8 mouse cellular contexts compared by ENCODE assay signal in the genomic region with DNA sequence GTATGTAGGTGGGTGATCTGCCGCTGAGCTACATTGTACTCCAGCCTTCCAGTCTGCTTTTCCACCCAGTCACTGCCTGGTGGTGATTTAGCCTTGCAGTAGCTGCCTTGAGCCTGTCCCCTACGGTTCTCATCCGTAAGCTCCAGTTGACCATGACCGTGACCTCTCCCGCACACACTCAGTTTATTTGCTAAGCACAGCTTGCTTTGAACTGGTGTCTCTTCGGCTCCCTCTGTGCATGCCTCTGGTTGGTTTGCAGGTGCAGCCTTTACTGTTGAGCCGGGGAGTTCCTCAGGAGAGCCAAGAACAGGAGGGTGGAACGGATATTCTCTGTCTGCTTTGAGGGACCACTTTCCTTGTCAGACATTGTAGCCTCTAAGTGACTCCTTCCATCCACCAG.
DNase-seq lines count a peak whose midpoint lies in the region; ATAC-seq lines count a peak whose summit lies in the region.
"Had no signal": no experiment of that assay in that cellular context is flagged by ENCODE, and none has a peak within 500 bp of the region (broad histone marks: within the 10 kb centered on the region; RNA-seq: fewer than 3 reads in every experiment).

No protein-coding gene starts in this region.

- H3K27ac ChIP-seq in neural tube, embryonic 12.5 days: 0 out of 2 replicates have a peak overlapping the region, but pooled peaks have one; percentile 15
- no peak overlapping the region for H3K27ac ChIP-seq in neural tube, embryonic 15.5 days (replicated peaks)
- H3K27ac ChIP-seq in embryonic facial prominence, embryonic 13.5 days: peak overlapping the region; percentile 72
- H3K27ac ChIP-seq: midbrain, embryonic 10.5 days had no signal

- no peaks in the 10 kb centered on the region for H3K36me3 ChIP-seq in neural tube, embryonic 12.5 days
- H3K36me3 ChIP-seq in neural tube, embryonic 15.5 days: no peaks in the 10 kb centered on the region
- no peaks in the 10 kb centered on the region; the same call in 1 of the 2 replicates for H3K36me3 ChIP-seq in embryonic facial prominence, embryonic 13.5 days
- H3K36me3 ChIP-seq: midbrain, embryonic 10.5 days had no signal

- intact Hi-C loops in gastrocnemius, postnatal 14 days (cut with DNase I; ENCODE audit: low total_unique reads): no loop called here

- no peak overlapping the region for H3K4me3 ChIP-seq in neural tube, embryonic 12.5 days
- H3K4me3 ChIP-seq in neural tube, embryonic 15.5 days (replicated peaks): no peak overlapping the region
- no peak overlapping the region for H3K4me3 ChIP-seq in embryonic facial prominence, embryonic 13.5 days
- H3K4me3 ChIP-seq: midbrain, embryonic 10.5 days had no signal

- 65% methylated on average over 8 of the region's 8 CpGs for WGBS in neural tube, embryonic 12.5 days
- 66% methylated on average over 8 of the region's 8 CpGs for WGBS in neural tube, embryonic 15.5 days
- 59% methylated on average over 8 of the region's 8 CpGs for WGBS in embryonic facial prominence, embryonic 13.5 days

- H3K4me1 ChIP-seq in neural tube, embryonic 12.5 days: peaks cover 17% of the 10 kb centered on the region; the same call in 1 of the 2 replicates
- peaks cover 19% of the 10 kb centered on the region for H3K4me1 ChIP-seq in neural tube, embryonic 15.5 days
- H3K4me1 ChIP-seq in embryonic facial prominence, embryonic 13.5 days: peaks cover 86% of the 10 kb centered on the region

- no peaks in the 10 kb centered on the region for H3K9me3 ChIP-seq in neural tube, embryonic 12.5 days
- H3K9me3 ChIP-seq in neural tube, embryonic 15.5 days (replicated peaks): no peaks in the 10 kb centered on the region
- no peaks in the 10 kb centered on the region for H3K9me3 ChIP-seq in embryonic facial prominence, embryonic 13.5 days
- H3K9me3 ChIP-seq: midbrain, embryonic 10.5 days had no signal

- no peaks in the 10 kb centered on the region for H3K27me3 ChIP-seq in neural tube, embryonic 12.5 days (replicated peaks)
- H3K27me3 ChIP-seq in neural tube, embryonic 15.5 days (replicated peaks): no peaks in the 10 kb centered on the region
- H3K27me3 ChIP-seq in embryonic facial prominence, embryonic 13.5 days: no peaks in the 10 kb centered on the region

- peak; percentile 50 for DNase-seq in kidney, postnatal 10 days
- peak; percentile 19 for DNase-seq in testis, postnatal 14 days (ENCODE audit: low spot score)
- DNase-seq in gastrocnemius, postnatal 14 days: no peak
- DNase-seq in spleen, adult 18-20 months: no peak

- H3K9ac ChIP-seq in neural tube, embryonic 12.5 days: no peak overlapping the region
- H3K9ac ChIP-seq in neural tube, embryonic 15.5 days (replicated peaks): no peak overlapping the region
- peak overlapping the region; percentile 17; the same call in 1 of the 2 replicates for H3K9ac ChIP-seq in embryonic facial prominence, embryonic 13.5 days

- no peak for ATAC-seq in neural tube, embryonic 12.5 days (ENCODE audit: low FRiP score, low read depth)
- ATAC-seq in neural tube, embryonic 15.5 days (ENCODE audit: low FRiP score): no peak
- no peak for ATAC-seq in embryonic facial prominence, embryonic 13.5 days (ENCODE audit: insufficient number of reproducible peaks, insufficient read depth, low FRiP score, low TSS enrichment, low read depth)

- no peak overlapping the region for H3K4me2 ChIP-seq in neural tube, embryonic 12.5 days (replicated peaks)
- no peak overlapping the region for H3K4me2 ChIP-seq in neural tube, embryonic 15.5 days
- H3K4me2 ChIP-seq in embryonic facial prominence, embryonic 13.5 days: peak overlapping the region; percentile 42

Comparison
In these comparisons a context has a peak if more than half of its experiments do, and no peak if none do; other contexts are left out.
1. DNase-seq: peak in kidney, postnatal 10 days (single experiment) and testis, postnatal 14 days (single experiment); none in gastrocnemius, postnatal 14 days (single experiment) and spleen, adult 18-20 months (0 of 2).